8 mouse cellular contexts compared by ENCODE assay signal in genomic region chr1:87755641-87756470, GRCm38 (mm10). TPM values are rescaled to one million over a fixed set of nuclear protein-coding genes. Genes with fewer than 3 reads are reported as not detected.
DNase-seq lines count a peak whose midpoint lies in the region; ATAC-seq and TF ChIP-seq lines count a peak whose summit lies in the region.

Gene Atg16l1 (plus strand): TSS chr1:87755870.

- WGBS in heart, embryonic 11.5 days (ENCODE audit: insufficient replicate concordance): under 1% methylated on average over 79 of the region's 79 CpGs
- under 1% methylated on average over 79 of the region's 79 CpGs for WGBS in kidney, embryonic 16.5 days
- WGBS in liver, adult 2 months: 1% methylated on average over 79 of the region's 79 CpGs

- H3K4me2 ChIP-seq in heart, embryonic 11.5 days: peak within 1 kb of the TSS; percentile 85
- peak within 1 kb of the TSS; percentile 90 for H3K4me2 ChIP-seq in kidney, embryonic 16.5 days (replicated peaks; ENCODE audit: low read depth, low read length)
- H3K4me2 ChIP-seq in myocyte (ENCODE audit: low read depth): peak within 1 kb of the TSS; percentile 94

- H3K36me3 ChIP-seq in C2C12 (ENCODE audit: control insufficient read depth, insufficient read depth): peaks cover 28% of the 10 kb centered on the region
- H3K36me3 ChIP-seq in erythroblast, embryonic 14.5 days (ENCODE audit: control insufficient read depth): peaks cover 32% of the 10 kb centered on the region
- H3K36me3 ChIP-seq in heart, embryonic 11.5 days (ENCODE audit: control insufficient read depth, insufficient read depth, low read length): peaks cover 4% of the 10 kb centered on the region; the same call in 1 of the 2 replicates
- H3K36me3 ChIP-seq in kidney, embryonic 16.5 days (ENCODE audit: insufficient read depth, low read length): peaks cover 19% of the 10 kb centered on the region
- H3K36me3 ChIP-seq in liver, adult 2 months (ENCODE audit: control insufficient read depth, insufficient read depth, low read length): peaks cover 21% of the 10 kb centered on the region
- peaks cover 13% of the 10 kb centered on the region for H3K36me3 ChIP-seq in myocyte (ENCODE audit: control insufficient read depth, insufficient read depth)
- H3K36me3 ChIP-seq in splenic B cell, adult 2 months (ENCODE audit: control insufficient read depth, insufficient read depth, low read length, poor library complexity, severe bottlenecking): 0 out of 2 replicates have a peak, but pooled peaks cover 3% of the 10 kb centered on the region

- peak within 1 kb of the TSS; percentile 93 for H3K27ac ChIP-seq in heart, embryonic 11.5 days (ENCODE audit: low read depth, low read length)
- H3K27ac ChIP-seq in kidney, embryonic 16.5 days (ENCODE audit: low read length): peak within 1 kb of the TSS; percentile 88
- peak within 1 kb of the TSS; percentile 80 for H3K27ac ChIP-seq in liver, adult 2 months (replicated peaks; ENCODE audit: insufficient read depth, low read depth, low read length)

- H3K4me1 ChIP-seq in erythroblast, embryonic 14.5 days (ENCODE audit: control insufficient read depth): peaks cover 37% of the 10 kb centered on the region
- H3K4me1 ChIP-seq in heart, embryonic 11.5 days (ENCODE audit: control insufficient read depth, insufficient read depth, low read length): peaks cover 8% of the 10 kb centered on the region; the same call in 1 of the 2 replicates
- H3K4me1 ChIP-seq in kidney, embryonic 16.5 days (ENCODE audit: insufficient read depth, low read length): peaks cover 8% of the 10 kb centered on the region
- peaks cover 10% of the 10 kb centered on the region for H3K4me1 ChIP-seq in liver, adult 2 months (ENCODE audit: control insufficient read depth, insufficient read depth, low read length)

- H3K27me3 ChIP-seq in C2C12 (ENCODE audit: control insufficient read depth, insufficient read depth, insufficient read length): no peaks in the 10 kb centered on the region
- H3K27me3 ChIP-seq in erythroblast, embryonic 14.5 days (ENCODE audit: control insufficient read depth): peaks cover 6% of the 10 kb centered on the region
- H3K27me3 ChIP-seq in heart, embryonic 11.5 days (ENCODE audit: control insufficient read depth, insufficient read depth, low read length): no peaks in the 10 kb centered on the region
- no peaks in the 10 kb centered on the region for H3K27me3 ChIP-seq in kidney, embryonic 16.5 days (ENCODE audit: insufficient read depth, low read length)
- no peaks in the 10 kb centered on the region for H3K27me3 ChIP-seq in liver, adult 2 months (ENCODE audit: control insufficient read depth, insufficient read depth, low read length)
- peaks cover 8% of the 10 kb centered on the region for H3K27me3 ChIP-seq in myocyte (ENCODE audit: control insufficient read depth, insufficient read depth, insufficient read length)
- no peaks in the 10 kb centered on the region for H3K27me3 ChIP-seq in splenic B cell, adult 2 months (ENCODE audit: control insufficient read depth, insufficient read depth, low read length, poor library complexity, severe bottlenecking)

- H3K9ac ChIP-seq in heart, embryonic 11.5 days (ENCODE audit: low read depth, low read length): peak within 1 kb of the TSS; percentile 98
- peak within 1 kb of the TSS; percentile 91 for H3K9ac ChIP-seq in kidney, embryonic 16.5 days (replicated peaks; ENCODE audit: low read length)
- peak within 1 kb of the TSS; percentile 99 for H3K9ac ChIP-seq in liver, adult 2 months (ENCODE audit: low read depth, low read length)

- peak; percentile 99 for DNase-seq in brain, embryonic 14.5 days (ENCODE audit: low read depth)
- peak; percentile 87 for DNase-seq in liver, adult 2 months (ENCODE audit: extremely low read depth, low read depth, low spot score)
- DNase-seq in splenic B cell, adult 2 months (ENCODE audit: low read depth, low spot score): peak; percentile 97

- H3K4me3 ChIP-seq in C2C12 (ENCODE audit: insufficient read depth, poor library complexity, severe bottlenecking) (peak within 1 kb of the TSS; percentile 95), myocyte (peak within 1 kb of the TSS; percentile 50)
- H3K4me3 ChIP-seq in erythroblast, embryonic 14.5 days (replicated peaks): peak within 1 kb of the TSS; percentile 100
- peak within 1 kb of the TSS; percentile 100 for H3K4me3 ChIP-seq in heart, embryonic 11.5 days (ENCODE audit: low read depth, low read length)
- peak within 1 kb of the TSS; percentile 94 for H3K4me3 ChIP-seq in kidney, embryonic 16.5 days (ENCODE audit: low read length)
- H3K4me3 ChIP-seq in liver, adult 2 months (ENCODE audit: insufficient read depth, low read depth, low read length): peak within 1 kb of the TSS; percentile 97

- H3K79me2 ChIP-seq in C2C12 (ENCODE audit: control insufficient read depth, insufficient read depth) (peaks cover 44% of the 10 kb centered on the region), myocyte (ENCODE audit: control insufficient read depth, insufficient read depth) (peaks cover 35% of the 10 kb centered on the region)
- H3K79me2 ChIP-seq in liver, adult 2 months (ENCODE audit: control insufficient read depth, insufficient read depth, low read length): peaks cover 21% of the 10 kb centered on the region

- no peaks in the 10 kb centered on the region for H3K9me3 ChIP-seq in erythroblast, embryonic 14.5 days (ENCODE audit: control insufficient read depth, low read length)
- no peaks in the 10 kb centered on the region for H3K9me3 ChIP-seq in heart, embryonic 11.5 days (replicated peaks; ENCODE audit: control insufficient read depth, low read length)
- no peaks in the 10 kb centered on the region for H3K9me3 ChIP-seq in kidney, embryonic 16.5 days (ENCODE audit: low read length)

- peak; percentile 47 for TF ChIP-seq CTCF in C2C12 (IDR thresholded peaks at IDR 0.05; ENCODE audit: control insufficient read depth, insufficient read depth, insufficient read length)
- TF ChIP-seq CTCF in brain, embryonic 14.5 days (IDR thresholded peaks at IDR 0.05; ENCODE audit: borderline replicate concordance, extremely low read depth, insufficient read depth, insufficient read length): peak; percentile 54
- TF ChIP-seq CTCF in liver, adult 2 months (IDR thresholded peaks at IDR 0.05; ENCODE audit: low read depth, low read length): peak; percentile 55

- peaks cover 35% of the 10 kb centered on the region for H3K79me3 ChIP-seq in C2C12 (ENCODE audit: low read depth)

- ATAC-seq in heart, embryonic 11.5 days (replicated peaks; ENCODE audit: insufficient number of reproducible peaks, low FRiP score, low TSS enrichment): peak; percentile 97
- peak; percentile 99 for ATAC-seq in kidney, embryonic 16.5 days (ENCODE audit: low FRiP score, low TSS enrichment)

- peak; percentile 27; the same call in 1 of the 2 replicates for TF ChIP-seq POLR2A in brain, embryonic 14.5 days (IDR thresholded peaks at IDR 0.05; ENCODE audit: borderline replicate concordance, extremely low read depth, insufficient read depth, insufficient read length, poor library complexity, severe bottlenecking)
- peak; percentile 69; the same call in 1 of the 2 replicates for TF ChIP-seq POLR2A in liver, adult 2 months (IDR thresholded peaks at IDR 0.05; ENCODE audit: extremely low read depth, insufficient read depth, low read length)
- TF ChIP-seq POLR2A in myocyte (IDR thresholded peaks at IDR 0.05; ENCODE audit: insufficient read length, low read depth): peak; percentile 79

- H3ac ChIP-seq in C2C12 (ENCODE audit: control insufficient read depth, insufficient read length, low read depth) (peak within 1 kb of the TSS; percentile 99), myocyte (ENCODE audit: control insufficient read depth, insufficient read length) (peak within 1 kb of the TSS; percentile 85)

TF ChIP-seq in C2C12, 6 proteins besides CTCF, POLR2A, EP300 and RAD21:
- TF ChIP-seq CEBPB (IDR thresholded peaks at IDR 0.05; ENCODE audit: low read depth) (peak; percentile 76), MYOG (IDR thresholded peaks at IDR 0.05; ENCODE audit: control insufficient read depth, extremely low read depth, insufficient read length) (no peak), MYOD1 (IDR thresholded peaks at IDR 0.05; ENCODE audit: control insufficient read depth, insufficient read length, low read depth) (no peak)

TF ChIP-seq in myocyte, 11 proteins besides CTCF, POLR2A, EP300 and RAD21:
- TF ChIP-seq SRF (IDR thresholded peaks at IDR 0.05; ENCODE audit: control insufficient read depth, insufficient read length, low read depth) (peak; percentile 42), E2F4 (IDR thresholded peaks at IDR 0.05; ENCODE audit: insufficient read depth) (no peak), MYOD1 (IDR thresholded peaks at IDR 0.05; ENCODE audit: control insufficient read depth in 1 of 3, insufficient read length in 2 of 3, low read depth in 2 of 3) (no peak), MAX (IDR thresholded peaks at IDR 0.05; ENCODE audit: low read depth) (no peak), REST (IDR thresholded peaks at IDR 0.05; ENCODE audit: insufficient read depth, insufficient read length) (no peak), CEBPB (IDR thresholded peaks at IDR 0.05; ENCODE audit: insufficient read depth, poor library complexity, severe bottlenecking) (peak; percentile 74), POLR2AphosphoS2 (IDR thresholded peaks at IDR 0.05; ENCODE audit: insufficient read length, low read depth) (peak; percentile 54)

RNA-seq across cellular contexts. Expression of gene Atg16l1, which starts in this region (rescaled TPM):
- polyA plus RNA-seq in C2C12 (2012; fragmentation: generic; extraction: Trizol) (20.1 TPM), myocyte (2012; fragmentation: generic; extraction: Trizol) (21.8 TPM)
- polyA plus RNA-seq in brain, embryonic 14.5 days (2012; rRNA removed): 80.8 and 83.9 TPM in 2 replicates
- polyA plus RNA-seq in erythroblast, embryonic 14.5 days (2012): 0.36 and 0.66 TPM in 2 replicates
- polyA plus RNA-seq in heart, embryonic 11.5 days (2014; fragmentation: Nextera tagmentation; extraction: Ambion mirVana): 25.1 and 30.5 TPM in 2 replicates
- polyA plus RNA-seq in kidney, embryonic 16.5 days (2015; fragmentation: Nextera tagmentation; extraction: Ambion mirVana): 29.7 and 31.6 TPM in 2 replicates
- total RNA-seq in liver, adult 2 months (2014; rRNA removed): 30.5 and 33.2 TPM in 2 replicates
- polyA plus RNA-seq in liver, adult 2 months (2012; rRNA removed): 17.6 and 23.1 TPM in 2 replicates

Comparison
In these comparisons a context has a peak if more than half of its experiments do, and no peak if none do; other contexts are left out.
1. Peak in every context shown above with its lines: DNase-seq, ATAC-seq, H3K4me3 ChIP-seq and H3K27ac ChIP-seq.
2. RNA of gene Atg16l1 (polyA plus RNA-seq): 80.8 to 83.9 TPM in brain, embryonic 14.5 days, 29.7 to 31.6 TPM in kidney, embryonic 16.5 days, 25.1 to 30.5 TPM in heart, embryonic 11.5 days, 17.6 to 23.1 TPM in liver, adult 2 months, 21.8 TPM in myocyte (single experiment) and 20.1 TPM in C2C12 (single experiment); 0.36 to 0.66 TPM in erythroblast, embryonic 14.5 days; every median in the first group is over 10 times any median in the second.
3. H3K4me3 ChIP-seq: peak in every context shown above with its lines; median percentile 100 in erythroblast, embryonic 14.5 days; 100 in heart, embryonic 11.5 days; 97 in liver, adult 2 months; 95 in C2C12; 94 in kidney, embryonic 16.5 days; 50 in myocyte.
4. POLR2A ChIP-seq: peak in every context shown above with its lines; median percentile 79 in myocyte; 69 in liver, adult 2 months; 27 in brain, embryonic 14.5 days.